Comparison of ENCODE assay signal across 10 mouse cellular contexts in genomic region chr2:91412361-91412760, GRCm38 (mm10). TPM values are rescaled to one million over a fixed set of nuclear protein-coding genes. Genes with fewer than 3 reads are reported as not detected.
A peak's percentile ranks its signal among the peaks of the same experiment; 100 is the strongest.
DNase-seq lines count a peak whose midpoint lies in the region; ATAC-seq and TF ChIP-seq lines count a peak whose summit lies in the region.
"Had no signal": no experiment of that assay in that cellular context is flagged by ENCODE, and none has a peak within 500 bp of the region (broad histone marks: within the 10 kb centered on the region; RNA-seq: fewer than 3 reads in every experiment).

No protein-coding gene starts in this region.

- no peaks in the 10 kb centered on the region for H3K9me3 ChIP-seq in forebrain, embryonic 10.5 days
- no peaks in the 10 kb centered on the region for H3K9me3 ChIP-seq in forebrain, embryonic 16.5 days (ENCODE audit: control insufficient read depth, low read length)
- H3K9me3 ChIP-seq in kidney, postnatal 0 days (replicated peaks; ENCODE audit: low read length) = no peaks in the 10 kb centered on the region

- H3K27me3 ChIP-seq in forebrain, embryonic 10.5 days (ENCODE audit: poor library complexity, severe bottlenecking) = peaks cover 3% of the 10 kb centered on the region; the same call in 1 of the 2 replicates
- no peaks in the 10 kb centered on the region for H3K27me3 ChIP-seq in forebrain, embryonic 16.5 days (replicated peaks; ENCODE audit: control insufficient read depth, insufficient read depth, low read length)
- no peaks in the 10 kb centered on the region for H3K27me3 ChIP-seq in kidney, postnatal 0 days (ENCODE audit: insufficient read depth, low read length)

- no peak overlapping the region for H3K4me2 ChIP-seq in forebrain, embryonic 16.5 days (ENCODE audit: low read length)
- H3K4me2 ChIP-seq in kidney, postnatal 0 days (ENCODE audit: low read length) = no peak overlapping the region

- H3K4me3 ChIP-seq in forebrain, embryonic 10.5 days = no peak overlapping the region
- H3K4me3 ChIP-seq in forebrain, embryonic 16.5 days (replicated peaks; ENCODE audit: low read length) = no peak overlapping the region
- no peak overlapping the region for H3K4me3 ChIP-seq in kidney, postnatal 0 days (replicated peaks; ENCODE audit: low read depth, low read length)
- H3K4me3 ChIP-seq in macrophage (ENCODE audit: inconsistent target) = no peak overlapping the region
- H3K4me3 ChIP-seq: myocyte had no signal

- H3K36me3 ChIP-seq in forebrain, embryonic 10.5 days (replicated peaks) = no peaks in the 10 kb centered on the region
- H3K36me3 ChIP-seq in forebrain, embryonic 16.5 days (ENCODE audit: control insufficient read depth, insufficient read depth) = no peaks in the 10 kb centered on the region
- no peaks in the 10 kb centered on the region for H3K36me3 ChIP-seq in kidney, postnatal 0 days (ENCODE audit: insufficient read depth, low read length)
- no peaks in the 10 kb centered on the region for H3K36me3 ChIP-seq in macrophage (ENCODE audit: inconsistent target)

- ATAC-seq in forebrain, embryonic 16.5 days = no peak
- 0 out of 2 replicates have a peak, but pooled peaks have one; percentile 43 for ATAC-seq in kidney, postnatal 0 days (replicated peaks; ENCODE audit: low FRiP score, low read depth)
- ATAC-seq in frontal cortex, adult (ENCODE audit: low TSS enrichment) = no peak

- H3K9ac ChIP-seq in forebrain, embryonic 16.5 days (replicated peaks; ENCODE audit: low read depth, low read length) = no peak overlapping the region
- no peak overlapping the region for H3K9ac ChIP-seq in kidney, postnatal 0 days (ENCODE audit: low read depth, low read length)

- WGBS in forebrain, embryonic 10.5 days = 61% methylated on average over 5 of the region's 5 CpGs
- WGBS in forebrain, embryonic 16.5 days = 82% methylated on average over 5 of the region's 5 CpGs
- 43% methylated on average over 5 of the region's 5 CpGs for WGBS in kidney, postnatal 0 days
- WGBS in macrophage (ENCODE audit: missing documents) = 20% methylated on average over 5 of the region's 5 CpGs

- TF ChIP-seq CTCF in kidney, postnatal 0 days (IDR thresholded peaks at IDR 0.05; ENCODE audit: low read depth) = no peak

- peaks cover 18% of the 10 kb centered on the region for H3K4me1 ChIP-seq in forebrain, embryonic 10.5 days
- H3K4me1 ChIP-seq in forebrain, embryonic 16.5 days (replicated peaks; ENCODE audit: control insufficient read depth, insufficient read depth, low read length) = no peaks in the 10 kb centered on the region
- 0 out of 2 replicates have a peak, but pooled peaks cover 8% of the 10 kb centered on the region for H3K4me1 ChIP-seq in kidney, postnatal 0 days (replicated peaks; ENCODE audit: insufficient read depth, low read length)

- no peaks in the 10 kb centered on the region for H3K79me2 ChIP-seq in macrophage (ENCODE audit: inconsistent target)

- no peak for DNase-seq in forebrain, embryonic 10.5 days (ENCODE audit: extremely low spot score, low spot score)
- peak; percentile 26 for DNase-seq in embryo, embryonic 11 days
- DNase-seq in kidney, postnatal 0 days (ENCODE audit: low spot score) = peak; percentile 70
- DNase-seq in cerebellum, adult 11 months = no peak
- no peak for DNase-seq in Muller cell, postnatal 12 days (ENCODE audit: inconsistent ontology term)
- DNase-seq: adrenal gland, postnatal 25 days had no signal

- 0 out of 2 replicates have a peak overlapping the region, but pooled peaks have one; percentile 30 for H3K27ac ChIP-seq in forebrain, embryonic 10.5 days
- no peak overlapping the region for H3K27ac ChIP-seq in forebrain, embryonic 16.5 days (ENCODE audit: low read length)
- 0 out of 2 replicates have a peak overlapping the region, but pooled peaks have one; percentile 1 for H3K27ac ChIP-seq in kidney, postnatal 0 days
- H3K27ac ChIP-seq in macrophage = peak overlapping the region; percentile 68

RNA-seq across cellular contexts. Expression of gene 1110051M20Rik, which starts 32.1 kb away (rescaled TPM):
- 95.7 and 100 TPM in 2 replicates for polyA plus RNA-seq in forebrain, embryonic 10.5 days (2016; fragmentation: Nextera tagmentation; extraction: Ambion mirVana)
- polyA plus RNA-seq in forebrain, embryonic 16.5 days (2015; fragmentation: Nextera tagmentation; extraction: Ambion mirVana) = 163 and 187 TPM in 2 replicates
- 55.7 and 56.8 TPM in 2 replicates for polyA plus RNA-seq in kidney, postnatal 0 days (2015; fragmentation: Nextera tagmentation; extraction: Ambion mirVana)
- 10 to 100 TPM in 18 of 26 experiments, 1 to 10 TPM in 7, not detected in 1; 1.4 to 23.9 (median 12.6) TPM for total RNA-seq in macrophage (2018; cell fraction: chromatin; rRNA removed)
- 1 to 10 TPM; 3.8 to 8.2 (median 6.0) TPM for total RNA-seq in macrophage (2018; cell fraction: cytosol; rRNA removed)
- total RNA-seq in macrophage (2018; cell fraction: nucleus; rRNA removed) = 10 to 100 TPM in 7 of 26 experiments, 1 to 10 TPM in 19; 2.0 to 15.3 (median 8.1) TPM
- 4.8 to 7.1 TPM (median 5.0 TPM) in 3 replicates for polyA plus RNA-seq in macrophage (2018)

RNA-seq across cellular contexts. Expression of gene Lrp4, which starts 45.0 kb away (rescaled TPM):
- polyA plus RNA-seq in forebrain, embryonic 10.5 days (2016; fragmentation: Nextera tagmentation; extraction: Ambion mirVana) = 10.6 and 11.3 TPM in 2 replicates
- 4.5 and 5.9 TPM in 2 replicates for polyA plus RNA-seq in forebrain, embryonic 16.5 days (2015; fragmentation: Nextera tagmentation; extraction: Ambion mirVana)
- 5.9 and 7.0 TPM in 2 replicates for polyA plus RNA-seq in kidney, postnatal 0 days (2015; fragmentation: Nextera tagmentation; extraction: Ambion mirVana)
- 10 to 100 TPM in 17 of 26 experiments, 1 to 10 TPM in 9; 2.2 to 25.6 (median 10.5) TPM for total RNA-seq in macrophage (2018; cell fraction: chromatin; rRNA removed)
- 10 to 100 TPM in 1 of 26 experiments, 1 to 10 TPM in 25; 4.6 to 10.7 (median 5.8) TPM for total RNA-seq in macrophage (2018; cell fraction: cytosol; rRNA removed)
- total RNA-seq in macrophage (2018; cell fraction: nucleus; rRNA removed) = 10 to 100 TPM in 19 of 26 experiments, 1 to 10 TPM in 7; 7.5 to 17.2 (median 11.2) TPM
- polyA plus RNA-seq in macrophage (2018) = 2.8 to 4.7 TPM (median 3.9 TPM) in 3 replicates

Comparison
In these comparisons a context has a peak if more than half of its experiments do, and no peak if none do; other contexts are left out.
1. DNase-seq: peak in embryo, embryonic 11 days (single experiment) and kidney, postnatal 0 days (single experiment); none in forebrain, embryonic 10.5 days (single experiment), cerebellum, adult 11 months (single experiment) and Muller cell, postnatal 12 days (single experiment).